In the genomic region with DNA sequence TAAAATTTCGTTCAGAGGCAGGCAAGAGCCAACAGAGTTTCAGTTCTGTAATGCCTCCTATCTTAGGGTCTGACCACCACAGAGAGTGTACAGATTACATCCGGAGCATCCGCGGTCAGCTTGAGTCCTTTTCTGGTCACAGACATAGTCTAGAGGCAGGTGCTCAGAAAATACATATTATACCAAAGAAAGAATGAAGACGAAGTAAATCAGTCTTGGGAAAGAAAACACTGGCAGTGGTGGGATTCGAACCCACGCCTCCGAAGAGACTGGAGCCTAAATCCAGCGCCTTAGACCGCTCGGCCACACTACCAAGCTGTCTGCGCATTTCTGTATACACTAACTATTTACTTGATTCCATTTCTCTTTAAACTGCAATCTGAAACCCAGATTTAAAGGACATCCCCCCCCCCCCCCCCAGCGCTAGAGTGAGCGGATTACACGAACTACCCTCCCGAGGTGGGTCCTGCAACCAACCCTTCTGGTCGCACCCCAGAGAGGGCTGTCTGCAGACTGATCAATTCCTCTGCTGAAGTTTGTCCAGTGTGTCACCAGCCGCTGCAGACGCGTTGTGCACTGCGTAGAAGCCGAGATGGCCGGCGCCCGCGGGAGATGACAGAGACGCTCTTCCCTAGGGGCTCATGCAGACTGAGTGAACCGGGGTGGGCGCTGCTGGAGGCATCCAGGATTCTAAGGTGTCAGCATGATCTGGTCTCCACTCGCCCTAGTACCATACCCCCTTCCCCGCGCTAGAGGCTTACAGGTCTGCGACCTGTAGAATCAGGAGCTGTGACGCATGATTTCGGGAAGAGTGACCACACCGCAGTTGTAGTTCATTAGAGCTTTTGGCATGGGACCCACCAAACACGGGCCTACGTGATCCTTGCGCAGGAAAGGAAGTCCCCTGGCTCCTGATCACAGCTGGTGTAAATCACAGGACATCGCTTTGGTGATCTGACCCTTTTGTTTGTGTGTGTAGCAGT, we compare ENCODE assay signal across 8 mouse cellular contexts. TPM values are rescaled to one million over a fixed set of nuclear protein-coding genes. Genes with fewer than 3 reads are reported as not detected.
A peak's percentile ranks its signal among the peaks of the same experiment; 100 is the strongest.
DNase-seq lines count a peak whose midpoint lies in the region; ATAC-seq lines count a peak whose summit lies in the region.

No protein-coding gene starts in this region.

- peak; percentile 67 for DNase-seq in brain, adult 2 months (ENCODE audit: low read depth, low spot score)
- peak; percentile 83 for DNase-seq in forebrain, embryonic 11.5 days (ENCODE audit: low spot score)
- peak; percentile 37 to 65 for DNase-seq in layer of hippocampus, postnatal 14 days (ENCODE audit: low spot score in 2 of 2)
- peak; percentile 55 to 62 for DNase-seq in lung, postnatal 4 days
- DNase-seq in right cerebral cortex, postnatal 14 days: peak; percentile 58

- peaks cover 45% of the 10 kb centered on the region for H3K27me3 ChIP-seq in erythroblast, embryonic 14.5 days (ENCODE audit: control insufficient read depth)
- H3K27me3 ChIP-seq in forebrain, embryonic 11.5 days (ENCODE audit: control insufficient read depth, insufficient read depth, low read length): no peaks in the 10 kb centered on the region; the same call in 1 of the 2 replicates

- no peak overlapping the region for H3K27ac ChIP-seq in forebrain, embryonic 11.5 days (ENCODE audit: low read depth, low read length)

- peak overlapping the region; percentile 50 for H3K9ac ChIP-seq in forebrain, embryonic 11.5 days (ENCODE audit: low read length)

- H3K9me3 ChIP-seq in erythroblast, embryonic 14.5 days (ENCODE audit: control insufficient read depth, low read length): no peaks in the 10 kb centered on the region
- H3K9me3 ChIP-seq in forebrain, embryonic 11.5 days (ENCODE audit: control insufficient read depth, low read length): no peaks in the 10 kb centered on the region

- peak overlapping the region; percentile 60 for H3K4me3 ChIP-seq in erythroblast, embryonic 14.5 days (replicated peaks)
- peak overlapping the region; percentile 55 for H3K4me3 ChIP-seq in forebrain, embryonic 11.5 days (ENCODE audit: low read depth, low read length)

- WGBS in forebrain, embryonic 11.5 days: 2% methylated on average over 39 of the region's 40 CpGs

- no peak; the same call in 1 of the 2 replicates for ATAC-seq in erythroblast, adult 5-6 weeks (replicated peaks; ENCODE audit: low FRiP score, poor library complexity, severe bottlenecking)
- ATAC-seq in forebrain, embryonic 11.5 days (replicated peaks; ENCODE audit: low FRiP score): peak; percentile 80
- peak; percentile 49 to 57 for ATAC-seq in hematopoietic stem cell, adult 5-6 weeks (replicated peaks in 1 of 2; ENCODE audit: insufficient read depth in 1 of 2, low FRiP score in 2 of 2, low TSS enrichment in 1 of 2, low read depth in 1 of 2, poor library complexity in 2 of 2, severe bottlenecking in 2 of 2)

- H3K4me2 ChIP-seq in forebrain, embryonic 11.5 days (ENCODE audit: low read depth, low read length, severe bottlenecking): peak overlapping the region; percentile 68

- H3K4me1 ChIP-seq in erythroblast, embryonic 14.5 days (ENCODE audit: control insufficient read depth): peaks cover 52% of the 10 kb centered on the region
- no peaks in the 10 kb centered on the region for H3K4me1 ChIP-seq in forebrain, embryonic 11.5 days (replicated peaks; ENCODE audit: control insufficient read depth, insufficient read depth, low read length)

- H3K36me3 ChIP-seq in erythroblast, embryonic 14.5 days (ENCODE audit: control insufficient read depth): no peaks in the 10 kb centered on the region
- H3K36me3 ChIP-seq in forebrain, embryonic 11.5 days (ENCODE audit: control insufficient read depth, insufficient read depth, low read length): no peaks in the 10 kb centered on the region

RNA-seq across cellular contexts. Expression of gene Rnase4, which starts 8.0 kb away (rescaled TPM):
- 0.03 TPM in 1 of 2 replicates, not detected in the other for polyA plus RNA-seq in erythroblast, embryonic 14.5 days (2012)
- 7.5 and 20.6 TPM in 2 replicates for total RNA-seq in erythroblast, adult 5-6 weeks (2015; ENCODE audit: low replicate concordance)
- 5.6 and 7.5 TPM in 2 replicates for total RNA-seq in erythroblast, adult 5-6 weeks (2017; ENCODE audit: low replicate concordance)
- 10.8 and 11.4 TPM in 2 replicates for polyA plus RNA-seq in forebrain, embryonic 11.5 days (2014; fragmentation: Nextera tagmentation; extraction: Ambion mirVana)
- 3.3 and 6.2 TPM in 2 replicates for total RNA-seq in hematopoietic stem cell, adult 5-6 weeks (2017)
- 10 to 100 TPM; 19.8 to 20.8 TPM for total RNA-seq in layer of hippocampus, postnatal 14 days (2021)

RNA-seq across cellular contexts. Expression of gene Ang, which starts 8.1 kb away (rescaled TPM):
- polyA plus RNA-seq in erythroblast, embryonic 14.5 days (2012): not detected in 2 replicates
- 1.9 TPM in 1 of 2 replicates, not detected in the other for total RNA-seq in erythroblast, adult 5-6 weeks (2015; ENCODE audit: low replicate concordance)
- 1.3 TPM in 1 of 2 replicates, not detected in the other for total RNA-seq in erythroblast, adult 5-6 weeks (2017; ENCODE audit: low replicate concordance)
- polyA plus RNA-seq in forebrain, embryonic 11.5 days (2014; fragmentation: Nextera tagmentation; extraction: Ambion mirVana): 1.9 and 3.0 TPM in 2 replicates
- total RNA-seq in hematopoietic stem cell, adult 5-6 weeks (2017): 5.9 TPM in 1 of 2 replicates, not detected in the other
- total RNA-seq in layer of hippocampus, postnatal 14 days (2021): 1 to 10 TPM; 4.7 to 5.6 TPM

RNA-seq across cellular contexts. Expression of gene Olfr750, which starts 8.7 kb away (rescaled TPM):
- polyA plus RNA-seq in erythroblast, embryonic 14.5 days (2012): not detected in 2 replicates
- not detected in 2 replicates for total RNA-seq in erythroblast, adult 5-6 weeks (2015; ENCODE audit: low replicate concordance)
- not detected in 2 replicates for total RNA-seq in erythroblast, adult 5-6 weeks (2017; ENCODE audit: low replicate concordance)
- polyA plus RNA-seq in forebrain, embryonic 11.5 days (2014; fragmentation: Nextera tagmentation; extraction: Ambion mirVana): 0.04 TPM in 1 of 2 replicates, not detected in the other
- not detected in 2 replicates for total RNA-seq in hematopoietic stem cell, adult 5-6 weeks (2017)
- not detected for total RNA-seq in layer of hippocampus, postnatal 14 days (2021)

RNA-seq across cellular contexts. Expression of gene Rnase12, which starts 25.4 kb away (rescaled TPM):
- not detected in 2 replicates for polyA plus RNA-seq in erythroblast, embryonic 14.5 days (2012)
- total RNA-seq in erythroblast, adult 5-6 weeks (2015; ENCODE audit: low replicate concordance): 5.4 TPM in 1 of 2 replicates, not detected in the other
- 3.1 TPM in 1 of 2 replicates, not detected in the other for total RNA-seq in erythroblast, adult 5-6 weeks (2017; ENCODE audit: low replicate concordance)
- not detected in 2 replicates for polyA plus RNA-seq in forebrain, embryonic 11.5 days (2014; fragmentation: Nextera tagmentation; extraction: Ambion mirVana)
- 5.3 TPM in 1 of 2 replicates, not detected in the other for total RNA-seq in hematopoietic stem cell, adult 5-6 weeks (2017)
- total RNA-seq in layer of hippocampus, postnatal 14 days (2021): not detected

RNA-seq across cellular contexts. Expression of gene Eddm3b, which starts 31.3 kb away (rescaled TPM):
- polyA plus RNA-seq in erythroblast, embryonic 14.5 days (2012): not detected in 2 replicates
- not detected in 2 replicates for total RNA-seq in erythroblast, adult 5-6 weeks (2015; ENCODE audit: low replicate concordance)
- not detected in 2 replicates for total RNA-seq in erythroblast, adult 5-6 weeks (2017; ENCODE audit: low replicate concordance)
- 0.19 TPM in 1 of 2 replicates, not detected in the other for polyA plus RNA-seq in forebrain, embryonic 11.5 days (2014; fragmentation: Nextera tagmentation; extraction: Ambion mirVana)
- total RNA-seq in hematopoietic stem cell, adult 5-6 weeks (2017): not detected in 2 replicates
- total RNA-seq in layer of hippocampus, postnatal 14 days (2021): not detected
